Mouse (Mus musculus) CH12.LX (cell line): ENCODE results near the gene Cdk8.

ENCODE experiments used
- CTCF ChIP-seq, 2 experiments: IDR thresholded peaks in 1 of 2; conservative IDR thresholded peaks in 1 of 2; 2 replicates each; pipeline ENCODE4 v1.5.1; 2011 to 2012; ENCODE audit warnings: low read depth in 2 of 2, low read length in 2 of 2, improper control_type of control experiment in 1 of 2, inconsistent platforms in 1 of 2, mild to moderate bottlenecking in 1 of 2, moderate library complexity in 1 of 2
- EP300 ChIP-seq: IDR thresholded peaks from 2 replicates; pipeline ENCODE4 v1.6.1; 2011; ENCODE audit warnings: low read length, improper control_type of control experiment
- HCFC1 ChIP-seq: IDR thresholded peaks from 2 replicates; pipeline ENCODE4 v1.6.1; 2012; ENCODE audit warnings: low read depth, mild to moderate bottlenecking, inconsistent platforms, low read length, improper control_type of control experiment
- JUN ChIP-seq: IDR thresholded peaks from 2 replicates; pipeline ENCODE4 v1.6.1; 2011; ENCODE audit warnings: low read depth, mild to moderate bottlenecking, low read length, improper control_type of control experiment, moderate library complexity; ENCODE audit not compliant: insufficient read depth
- JUND ChIP-seq: conservative IDR thresholded peaks from 2 replicates; pipeline ENCODE4 v1.6.1; 2011; ENCODE audit warnings: low read depth, low read length, improper control_type of control experiment
- MAFK ChIP-seq: IDR thresholded peaks from 2 replicates; pipeline ENCODE4 v1.6.1; 2011; ENCODE audit warnings: low read length, improper control_type of control experiment; ENCODE audit not compliant: insufficient replicate concordance
- MEF2A ChIP-seq: IDR thresholded peaks from 2 replicates; pipeline ENCODE4 v1.6.1; 2014; ENCODE audit warnings: low read depth, mild to moderate bottlenecking, inconsistent platforms, low read length, improper control_type of control experiment, borderline replicate concordance
- MXI1 ChIP-seq: IDR thresholded peaks from 2 replicates; pipeline ENCODE4 v1.6.1; 2011; ENCODE audit warnings: mild to moderate bottlenecking, low read depth, low read length, improper control_type of control experiment
- MYC ChIP-seq: IDR thresholded peaks from 2 replicates; pipeline ENCODE4 v1.6.1; 2011; ENCODE audit warnings: low read depth, mild to moderate bottlenecking, improper control_type of control experiment, low read length
- POLR2A ChIP-seq: IDR thresholded peaks from 2 replicates; pipeline ENCODE4 v1.6.1; 2011; ENCODE audit warnings: low read depth, mild to moderate bottlenecking, improper control_type of control experiment, low read length
- POLR2AphosphoS2 ChIP-seq: IDR thresholded peaks from 2 replicates; pipeline ENCODE4 v1.6.1; 2011; ENCODE audit warnings: low read depth, low read length, improper control_type of control experiment
- SIN3A ChIP-seq: IDR thresholded peaks from 2 replicates; pipeline ENCODE4 v1.6.1; 2012; ENCODE audit warnings: low read length, improper control_type of control experiment, inconsistent platforms
- ZC3H11A ChIP-seq: IDR thresholded peaks from 2 replicates; pipeline ENCODE4 v1.6.1; 2012; ENCODE audit warnings: low read depth, mild to moderate bottlenecking, inconsistent platforms, low read length, improper control_type of control experiment

- TF ChIP-seq MXI1 (peak; percentile 96), MAFK (no peak), JUN (no peak), POLR2A (peak; percentile 83), POLR2AphosphoS2 (peak; percentile 60; the same call in 1 of the 2 replicates), ZC3H11A (no peak), JUND (no peak), CTCF (conservative IDR thresholded peaks at IDR 0.05 in 1 of 2, IDR thresholded peaks at IDR 0.05 in 1 of 2; ENCODE audit: low read depth in 2 of 2, low read length in 2 of 2) (no peak), MEF2A (peak; percentile 42; the same call in 1 of the 2 replicates), EP300 (no peak; the same call in 1 of the 2 replicates), MYC (peak; percentile 97), SIN3A (peak; percentile 84), HCFC1 (peak; percentile 84)
Observed at GRCm38 (mm10) chr5:146230864-146231654, at the start of gene Cdk8.
